Mouse (Mus musculus) liver, embryonic 14.5 days (tissue): ENCODE data around the gene Olfr435.
"Not testable (repeated sequence)": the region's sequence is repeated elsewhere in the genome, so short reads cannot be mapped to it uniquely, and the experiment has no call there.

ENCODE experiments used
- CTCF ChIP-seq: IDR thresholded peaks from 2 replicates; pipeline ENCODE4 v1.5.1; 2016; ENCODE audit warnings: antibody characterized with exemption, low read depth, control low read depth
- EP300 ChIP-seq: IDR thresholded peaks from 2 replicates; pipeline ENCODE4 v1.6.1; 2016; ENCODE audit warnings: antibody characterized with exemption, low read depth

GRCm38 (mm10) chr6:43231255-43231654 is 34.3 kb downstream of the Olfr435 start, which contains the start of gene Olfr47:
- TF ChIP-seq EP300, CTCF: not testable (repeated sequence)
